Mouse (Mus musculus) neural tube, embryonic 14.5 days (tissue): Measurements from ENCODE around the gene Gpc6. TPM values are rescaled to one million over a fixed set of nuclear protein-coding genes. Genes with fewer than 3 reads are reported as not detected.

Experiments
- ATAC-seq: fragments of 200-750 bp; cut with Nextera tagmentation; 2 replicates; pipeline ENCODE4 v1.8.0; 2017; ENCODE audit warnings: low read depth, mild to moderate bottlenecking, moderate TSS enrichment, moderate library complexity
- H3K27ac ChIP-seq: fragments of 300-500 bp; sonication (generic); 2 replicates; pipeline ENCODE4 v1.5.1; 2014; ENCODE audit warnings: low read depth, mild to moderate bottlenecking, control low read depth, low read length, moderate library complexity, mixed read lengths
- H3K27me3 ChIP-seq: fragments of 300-500 bp; sonication (generic); 2 replicates; pipeline ENCODE4 v1.6.1; 2014; ENCODE audit warnings: low read length; ENCODE audit not compliant: control insufficient read depth, insufficient read depth
- H3K36me3 ChIP-seq: fragments of 300-500 bp; sonication (generic); 2 replicates; pipeline ENCODE4 v1.6.1; 2014; ENCODE audit warnings: low read length, mixed read lengths; ENCODE audit not compliant: control insufficient read depth, insufficient read depth
- H3K4me1 ChIP-seq: fragments of 300-500 bp; sonication (generic); 2 replicates; pipeline ENCODE4 v1.6.1; 2014; ENCODE audit warnings: low read length; ENCODE audit not compliant: control insufficient read depth, insufficient read depth
- H3K4me2 ChIP-seq: fragments of 300-500 bp; sonication (generic); 2 replicates; pipeline ENCODE4 v1.6.1; 2014; ENCODE audit warnings: mild to moderate bottlenecking, low read depth, low read length, control low read depth
- H3K4me3 ChIP-seq: fragments of 300-500 bp; sonication (generic); 2 replicates; pipeline ENCODE4 v1.5.1; 2014; ENCODE audit warnings: low read depth, low read length, control low read depth, mixed read lengths
- H3K9ac ChIP-seq: fragments of 300-500 bp; sonication (generic); replicated peaks from 2 replicates; pipeline ENCODE4 v1.6.1; 2014; ENCODE audit warnings: low read depth, mild to moderate bottlenecking, control low read depth, low read length, mixed read lengths
- H3K9me3 ChIP-seq: fragments of 300-500 bp; sonication (generic); 2 replicates; pipeline ENCODE4 v1.6.1; 2016; ENCODE audit warnings: low read length; ENCODE audit not compliant: control insufficient read depth
- WGBS: fragments of 180-500 bp; shearing (Covaris S2); extraction: QIAGEN DNeasy Blood & Tissue Kit; methylation state at CpG from one replicate; pipeline ENCODE4 v1.1.7; 2014; 5-methylcytosine and 5-hydroxymethylcytosine counted together
- polyA plus RNA-seq: library from polyadenylated mRNA; unstranded; fragments of >200 nt; fragmentation: Nextera tagmentation; extraction: Ambion mirVana; gene quantifications from 2 replicates; pipeline ENCODE4 v1.2.1, GENCODE M21; 2014

Gene Gpc6
- polyA plus RNA-seq, 1 experiment from 2014 or later, result 20.8 TPM

- ATAC-seq, result no peak
- Histone ChIP-seq H3K4me3 (no peak overlapping the region), H3K27ac (no peak overlapping the region), H3K9me3 (no peaks in the 10 kb centered on the region), H3K9ac (no peak overlapping the region), H3K27me3 (no peaks in the 10 kb centered on the region), H3K4me1 (no peaks in the 10 kb centered on the region), H3K36me3 (no peaks in the 10 kb centered on the region), H3K4me2 (no peak overlapping the region)
Observed at GRCm38 (mm10) chr14:117824491-117824890, 899.4 kb downstream of the Gpc6 start.

GRCm38 (mm10) chr14:117826294-117827046, 901.4 kb downstream of the Gpc6 start:
- H3K27ac ChIP-seq, result no peak overlapping the region
- no peaks in the 10 kb centered on the region for H3K27me3 ChIP-seq
- no peak overlapping the region for H3K4me3 ChIP-seq
- H3K36me3 ChIP-seq, result no peaks in the 10 kb centered on the region
- WGBS, result 73% methylated on average over 8 of the region's 8 CpGs
- no peak for ATAC-seq
- H3K4me1 ChIP-seq, result 0 out of 2 replicates have a peak, but pooled peaks cover 5% of the 10 kb centered on the region
- no peaks in the 10 kb centered on the region for H3K9me3 ChIP-seq
- H3K9ac ChIP-seq, result no peak overlapping the region
- H3K4me2 ChIP-seq, result no peak overlapping the region

GRCm38 (mm10) chr14:117831267-117831666, 906.2 kb downstream of the Gpc6 start:
- Histone ChIP-seq H3K4me1 (0 out of 2 replicates have a peak, but pooled peaks cover 7% of the 10 kb centered on the region), H3K36me3 (no peaks in the 10 kb centered on the region), H3K27ac (no peak overlapping the region), H3K9me3 (no peaks in the 10 kb centered on the region), H3K4me3 (no peak overlapping the region), H3K27me3 (no peaks in the 10 kb centered on the region), H3K4me2 (no peak overlapping the region), H3K9ac (no peak overlapping the region)
- whole genome bisulfite sequencing, result 35% methylated on average over 8 of the region's 8 CpGs
- ATAC-seq, result peak; percentile 71

- Histone ChIP-seq H3K36me3 (no peaks in the 10 kb centered on the region), H3K4me2 (no peak overlapping the region), H3K27me3 (no peaks in the 10 kb centered on the region), H3K9ac (no peak overlapping the region), H3K4me3 (no peak overlapping the region), H3K4me1 (0 out of 2 replicates have a peak, but pooled peaks cover 7% of the 10 kb centered on the region), H3K9me3 (no peaks in the 10 kb centered on the region), H3K27ac (no peak overlapping the region)
- ATAC-seq, result peak; percentile 68; the same call in 1 of the 2 replicates
- 29% methylated on average over 4 of the region's 4 CpGs for WGBS
Observed at GRCm38 (mm10) chr14:117831731-117832130, 906.6 kb downstream of the Gpc6 start.

- Histone ChIP-seq H3K27me3 (no peaks in the 10 kb centered on the region), H3K4me2 (no peak overlapping the region), H3K9ac (no peak overlapping the region), H3K4me3 (no peak overlapping the region), H3K36me3 (no peaks in the 10 kb centered on the region), H3K4me1 (0 out of 2 replicates have a peak, but pooled peaks cover 7% of the 10 kb centered on the region), H3K9me3 (no peaks in the 10 kb centered on the region), H3K27ac (no peak overlapping the region)
- WGBS, result 90% methylated on average over 6 of the region's 6 CpGs
- ATAC-seq, result no peak
Observed at GRCm38 (mm10) chr14:117835506-117835905, 910.4 kb downstream of the Gpc6 start.

GRCm38 (mm10) chr14:117837021-117837420, 911.9 kb downstream of the Gpc6 start:
- 94% methylated on average over 4 of the region's 4 CpGs for WGBS
- Histone ChIP-seq H3K9me3 (no peaks in the 10 kb centered on the region), H3K4me3 (no peak overlapping the region), H3K27me3 (no peaks in the 10 kb centered on the region), H3K27ac (no peak overlapping the region), H3K9ac (no peak overlapping the region), H3K36me3 (no peaks in the 10 kb centered on the region), H3K4me1 (0 out of 2 replicates have a peak, but pooled peaks cover 5% of the 10 kb centered on the region), H3K4me2 (no peak overlapping the region)
- no peak for ATAC-seq

GRCm38 (mm10) chr14:117837715-117838114, 912.6 kb downstream of the Gpc6 start:
- 23% methylated on average over 3 of the region's 3 CpGs for WGBS
- H3K27ac ChIP-seq, result no peak overlapping the region

GRCm38 (mm10) chr14:117841211-117841610, 916.1 kb downstream of the Gpc6 start:
- Histone ChIP-seq H3K4me2 (no peak overlapping the region), H3K9ac (no peak overlapping the region), H3K27ac (no peak overlapping the region), H3K4me3 (no peak overlapping the region), H3K27me3 (no peaks in the 10 kb centered on the region), H3K9me3 (no peaks in the 10 kb centered on the region), H3K4me1 (0 out of 2 replicates have a peak, but pooled peaks cover 5% of the 10 kb centered on the region), H3K36me3 (no peaks in the 10 kb centered on the region)
- no peak for ATAC-seq
- 74% methylated on average over 4 of the region's 4 CpGs for WGBS

More at GRCm38 (mm10) chr14:117837715-117838114, 912.6 kb downstream of the Gpc6 start:
- no peak for ATAC-seq
- H3K36me3 ChIP-seq, result no peaks in the 10 kb centered on the region
- no peaks in the 10 kb centered on the region for H3K9me3 ChIP-seq
- 0 out of 2 replicates have a peak, but pooled peaks cover 5% of the 10 kb centered on the region for H3K4me1 ChIP-seq
- no peak overlapping the region for H3K4me3 ChIP-seq
- H3K27me3 ChIP-seq, result no peaks in the 10 kb centered on the region
- H3K4me2 ChIP-seq, result no peak overlapping the region
- H3K9ac ChIP-seq, result no peak overlapping the region

GRCm38 (mm10) chr14:117841797-117842553, 916.9 kb downstream of the Gpc6 start:
- H3K36me3 ChIP-seq, result no peaks in the 10 kb centered on the region
- H3K27ac ChIP-seq, result no peak overlapping the region
- H3K4me3 ChIP-seq, result no peak overlapping the region
- no peaks in the 10 kb centered on the region for H3K9me3 ChIP-seq
- no peaks in the 10 kb centered on the region for H3K27me3 ChIP-seq
- H3K9ac ChIP-seq, result no peak overlapping the region
- H3K4me2 ChIP-seq, result no peak overlapping the region
- peak; percentile 21; the same call in 1 of the 2 replicates for ATAC-seq
- H3K4me1 ChIP-seq, result 0 out of 2 replicates have a peak, but pooled peaks cover 5% of the 10 kb centered on the region
- WGBS, result 57% methylated on average over 14 of the region's 14 CpGs
